Comparison of ENCODE assay signal across 14 mouse cellular contexts in genomic region chr14:60181306-60181705, GRCm38 (mm10).
"Had no signal": no experiment of that assay in that cellular context is flagged by ENCODE, and none has a peak within 500 bp of the region (broad histone marks: within the 10 kb centered on the region; RNA-seq: fewer than 3 reads in every experiment).

No protein-coding gene starts in this region.

- H3K27ac ChIP-seq: kidney, embryonic 15.5 days; limb, embryonic 10.5 days; liver, embryonic 15.5 days; neural tube, embryonic 13.5 days; stomach, embryonic 15.5 days had no signal

- H3K27me3 ChIP-seq: stomach, embryonic 15.5 days had no signal

- DNase-seq: kidney, postnatal 25 days; lung, adult 2 months; lung, postnatal 36 days; midbrain, embryonic 14.5 days; retina, postnatal 1 day; right cerebral cortex, postnatal 14 days; thymus, postnatal 36 days had no signal

- H3K36me3 ChIP-seq: kidney, embryonic 15.5 days; limb, embryonic 10.5 days; liver, embryonic 15.5 days; stomach, embryonic 15.5 days had no signal

- H3K4me3 ChIP-seq: kidney, embryonic 15.5 days; limb, embryonic 10.5 days; liver, embryonic 15.5 days; neural tube, embryonic 13.5 days; stomach, embryonic 15.5 days had no signal

- H3K4me2 ChIP-seq: kidney, embryonic 15.5 days; liver, embryonic 11.5 days; liver, embryonic 15.5 days; neural tube, embryonic 13.5 days; stomach, embryonic 15.5 days had no signal

- H3K9ac ChIP-seq: kidney, embryonic 15.5 days; liver, embryonic 15.5 days; neural tube, embryonic 13.5 days; stomach, embryonic 15.5 days had no signal

- H3K4me1 ChIP-seq: stomach, embryonic 15.5 days had no signal

- H3K9me3 ChIP-seq: kidney, embryonic 15.5 days; limb, embryonic 10.5 days; liver, embryonic 15.5 days; neural tube, embryonic 13.5 days; stomach, embryonic 15.5 days had no signal

- ATAC-seq: lung, postnatal 0 days had no signal
